Mouse (Mus musculus) gastrocnemius, postnatal 36 days (tissue): ENCODE data around the gene Tenm1. TPM values are rescaled to one million over a fixed set of nuclear protein-coding genes. Genes with fewer than 3 reads are reported as not detected.

ENCODE experiments used
- total RNA-seq, 2 experiments: library from RNA; stranded (reverse); gene quantifications; 2 replicates each; pipeline ENCODE4 v1.2.3; 2021

The Tenm1 gene
- total RNA-seq, 2 experiments from 2014 or later: 0.02 TPM; not detected in 1

Other genes with a start within 250 kb of the Tenm1 start
- gene Tex13c1, start 162.0 kb upstream of the Tenm1 start, total RNA-seq: not detected